Mouse (Mus musculus): ENCODE data around the gene Yes1.

- peak; percentile 12; the same call in 1 of the 2 replicates for TF ChIP-seq CTCF (IDR thresholded peaks at IDR 0.05)
- TF ChIP-seq POLR2A (IDR thresholded peaks at IDR 0.05; ENCODE audit: insufficient read depth, low read depth, low read length), result peak; percentile 62
Measured at GRCm38 (mm10) chr5:32610801-32611340, at the start of gene Yes1.

All from heart, adult 2 months (tissue).